Mouse (Mus musculus) granulocyte monocyte progenitor cell, adult 5-6 weeks (primary cell): ENCODE results near the gene Fam53a. TPM values are rescaled to one million over a fixed set of nuclear protein-coding genes. Genes with fewer than 3 reads are reported as not detected.

ENCODE experiments used
- total RNA-seq, 2 experiments: library from RNA; stranded (forward) in 1 of 2; stranded (reverse) in 1 of 2; fragments of 200-712, 200-1000 nt in 1 of 2; fragments of >200 nt in 1 of 2; fragmentation: Nextera tagmentation in 1 of 2; gene quantifications; 2 replicates each; pipeline ENCODE4 v1.2.3; 2014 to 2017

Fam53a gene
- total RNA-seq, 2 experiments from 2014 or later, result 15.7 to 23.7 TPM

Other genes with a start within 250 kb of the Fam53a start
- 0.60 TPM in 1 of 2 replicates, not detected in the other for gene Nkx1-1, start 195.7 kb downstream of the Fam53a start, total RNA-seq (2014; fragmentation: Nextera tagmentation)
- gene Nkx1-1, start 195.7 kb downstream of the Fam53a start, total RNA-seq (2017), result not detected in 2 replicates
- 0.75 TPM in 1 of 2 replicates, not detected in the other for gene Gm9903, start 290 bp upstream of the Fam53a start, total RNA-seq (2014; fragmentation: Nextera tagmentation)
- gene Gm9903, start 290 bp upstream of the Fam53a start, total RNA-seq (2017), result 0.15 and 0.30 TPM in 2 replicates
- gene Slbp, start 22.9 kb upstream of the Fam53a start, total RNA-seq (2014; fragmentation: Nextera tagmentation), result 154 and 174 TPM in 2 replicates
- 251 and 253 TPM in 2 replicates for gene Slbp, start 22.9 kb upstream of the Fam53a start, total RNA-seq (2017)
- gene Tacc3, start 28.5 kb upstream of the Fam53a start, total RNA-seq (2014; fragmentation: Nextera tagmentation), result 79.1 and 81.0 TPM in 2 replicates
- 186 and 201 TPM in 2 replicates for gene Tacc3, start 28.5 kb upstream of the Fam53a start, total RNA-seq (2017)
- gene Tmem129, start 28.8 kb upstream of the Fam53a start, total RNA-seq (2014; fragmentation: Nextera tagmentation), result 15.0 and 27.7 TPM in 2 replicates
- gene Tmem129, start 28.8 kb upstream of the Fam53a start, total RNA-seq (2017), result 19.7 and 26.2 TPM in 2 replicates
- gene Fgfr3, start 92.0 kb upstream of the Fam53a start, total RNA-seq (2014; fragmentation: Nextera tagmentation), result not detected in 2 replicates
- gene Fgfr3, start 92.0 kb upstream of the Fam53a start, total RNA-seq (2017), result not detected in 2 replicates
- 24.5 and 25.3 TPM in 2 replicates for gene Letm1, start 153.2 kb upstream of the Fam53a start, total RNA-seq (2014; fragmentation: Nextera tagmentation)
- gene Letm1, start 153.2 kb upstream of the Fam53a start, total RNA-seq (2017), result 19.9 and 22.3 TPM in 2 replicates
- gene Nsd2, start 191.1 kb upstream of the Fam53a start, total RNA-seq (2014; fragmentation: Nextera tagmentation), result 108 and 109 TPM in 2 replicates
- gene Nsd2, start 191.1 kb upstream of the Fam53a start, total RNA-seq (2017), result 108 and 136 TPM in 2 replicates